Mouse (Mus musculus) c-Kit-positive CD71-negative TER-119-negative erythroid progenitor cells, embryonic 14.5 days (primary cell): ENCODE results near the gene Tex45.
A peak's percentile ranks its signal among the peaks of the same experiment; 100 is the strongest.

Experiments used
- DNase-seq: peaks from one replicate; pipeline ENCODE4 v3.0.0-alpha.2; 2013; ENCODE audit warnings: low read depth

Gene Tex45

GRCm38 (mm10) chr8:3470562-3470961 lies at the start of gene Tex45:
Gene Tex45, plus strand, starts transcription at chr8:3470862.
- no peak for DNase-seq

- DNase-seq, result no peak
Observed at GRCm38 (mm10) chr8:3421507-3421906, 49.2 kb upstream of the Tex45 start.

GRCm38 (mm10) chr8:3425217-3425616 lies 45.4 kb upstream of the Tex45 start:
- DNase-seq, result no peak

GRCm38 (mm10) chr8:3426211-3426610 lies 44.5 kb upstream of the Tex45 start:
- no peak for DNase-seq

GRCm38 (mm10) chr8:3428426-3428825 lies 42.2 kb upstream of the Tex45 start:
- DNase-seq, result no peak

- no peak for DNase-seq
Observed at GRCm38 (mm10) chr8:3429966-3430365, 40.7 kb upstream of the Tex45 start.

GRCm38 (mm10) chr8:3431113-3431512 lies 39.5 kb upstream of the Tex45 start:
- DNase-seq, result no peak

- no peak for DNase-seq
Observed at GRCm38 (mm10) chr8:3436492-3436891, 34.2 kb upstream of the Tex45 start.

GRCm38 (mm10) chr8:3439510-3439909 lies 31.2 kb upstream of the Tex45 start:
- no peak for DNase-seq

- DNase-seq, result no peak
Observed at GRCm38 (mm10) chr8:3449226-3449625, 21.4 kb upstream of the Tex45 start.

- peak; percentile 38 for DNase-seq
Observed at GRCm38 (mm10) chr8:3450670-3451069, 20.0 kb upstream of the Tex45 start.

- no peak for DNase-seq
Observed at GRCm38 (mm10) chr8:3451992-3452391, 18.7 kb upstream of the Tex45 start.

- no peak for DNase-seq
Observed at GRCm38 (mm10) chr8:3463248-3463647, 7.4 kb upstream of the Tex45 start.

GRCm38 (mm10) chr8:3464309-3464708 lies 6.4 kb upstream of the Tex45 start:
- DNase-seq, result peak; percentile 41

GRCm38 (mm10) chr8:3467006-3467885 lies 3.4 kb upstream of the Tex45 start, which contains the start of gene Pex11g:
Gene Pex11g, minus strand, starts transcription at chr8:3467680.
- DNase-seq, result peak; percentile 97

GRCm38 (mm10) chr8:3467886-3468545 lies 2.6 kb upstream of the Tex45 start:
- no peak for DNase-seq

- DNase-seq, result no peak
Observed at GRCm38 (mm10) chr8:3468838-3469237, 1.8 kb upstream of the Tex45 start.

GRCm38 (mm10) chr8:3475715-3476429 lies 5.2 kb downstream of the Tex45 start:
- no peak for DNase-seq

GRCm38 (mm10) chr8:3480221-3480785 lies 9.6 kb downstream of the Tex45 start:
- no peak for DNase-seq

GRCm38 (mm10) chr8:3481605-3482004 lies 10.9 kb downstream of the Tex45 start:
- no peak for DNase-seq

GRCm38 (mm10) chr8:3482240-3482740 lies 11.6 kb downstream of the Tex45 start:
- DNase-seq, result no peak

GRCm38 (mm10) chr8:3483546-3483945 lies 12.9 kb downstream of the Tex45 start:
- DNase-seq, result no peak
